Mouse (Mus musculus): ENCODE results near the gene Fam205a3.
"Not testable (repeated sequence)": the region's sequence is repeated elsewhere in the genome, so short reads cannot be mapped to it uniquely, and the experiment has no call there.

Fam205a3 gene

GRCm38 (mm10) chr4:42318034-42318433 is at the start of gene Fam205a3:
Gene Fam205a3, plus strand, starts transcription at chr4:42318334.
- not testable (repeated sequence) for DNase-seq (ENCODE audit: low spot score)

DNA sequence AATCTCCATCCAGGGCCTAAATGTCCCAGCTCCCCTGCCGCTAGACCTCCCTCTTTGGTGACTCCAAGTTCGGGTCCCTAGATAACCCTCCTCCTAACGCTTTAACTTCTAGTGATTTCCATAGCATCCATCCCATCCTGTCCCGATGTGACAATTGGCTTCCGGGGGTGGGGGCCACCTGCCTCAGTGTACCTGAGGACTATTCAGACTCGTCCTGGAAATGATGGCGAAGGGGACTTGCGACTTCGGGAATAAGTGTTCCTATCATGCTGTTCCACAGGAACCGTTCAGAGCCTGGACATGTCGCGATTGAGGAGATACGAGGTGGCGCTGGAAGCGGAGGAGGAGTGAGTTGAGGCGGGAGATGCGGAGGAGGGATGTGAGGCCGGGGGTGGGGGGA is 24.2 kb upstream of the Fam205a3 start, which contains the start of gene Gm21953:
TSS of gene Gm21953 (plus strand) at position 301 of the 400 bp plus-strand sequence.
- not testable (repeated sequence) for DNase-seq (ENCODE audit: low spot score)
